Mouse (Mus musculus): ENCODE data around the gene Calhm3. TPM values are rescaled to one million over a fixed set of nuclear protein-coding genes. Genes with fewer than 3 reads are reported as not detected.

The Calhm3 gene
- polyA plus RNA-seq, 1 experiment from 2014 or later = not detected

- no peaks in the 10 kb centered on the region for H3K9me3 ChIP-seq (ENCODE audit: low read length)
- no peak for ATAC-seq (ENCODE audit: low FRiP score, low TSS enrichment)
- H3K9ac ChIP-seq (replicated peaks; ENCODE audit: low read length) = no peak overlapping the region
- H3K36me3 ChIP-seq (ENCODE audit: insufficient read depth, low read length) = no peaks in the 10 kb centered on the region
- no peak overlapping the region for H3K4me3 ChIP-seq (ENCODE audit: low read length)
- peaks cover 4% of the 10 kb centered on the region; the same call in 1 of the 2 replicates for H3K4me1 ChIP-seq (ENCODE audit: insufficient read depth, low read length)
- H3K27ac ChIP-seq (ENCODE audit: low read length) = no peak overlapping the region
- no peak overlapping the region for H3K4me2 ChIP-seq (replicated peaks; ENCODE audit: low read depth, low read length)
- H3K27me3 ChIP-seq (ENCODE audit: insufficient read depth, low read length) = peaks cover 8% of the 10 kb centered on the region
- 62% methylated on average over 3 of the region's 3 CpGs for WGBS
These were observed 17.0 kb upstream of the Calhm3 start for GRCm38 (mm10) chr19:47174515-47174914.

GRCm38 (mm10) chr19:47168793-47169412 lies 11.3 kb upstream of the Calhm3 start:
- Histone ChIP-seq H3K36me3 (ENCODE audit: insufficient read depth, low read length) (no peaks in the 10 kb centered on the region), H3K27ac (ENCODE audit: low read length) (peak overlapping the region; percentile 66), H3K4me3 (ENCODE audit: low read length) (peak overlapping the region; percentile 18; the same call in 1 of the 2 replicates), H3K9me3 (ENCODE audit: low read length) (no peaks in the 10 kb centered on the region), H3K4me1 (ENCODE audit: insufficient read depth, low read length) (peaks cover 13% of the 10 kb centered on the region), H3K4me2 (replicated peaks; ENCODE audit: low read depth, low read length) (peak overlapping the region; percentile 45), H3K9ac (replicated peaks; ENCODE audit: low read length) (0 out of 2 replicates have a peak overlapping the region, but pooled peaks have one; percentile 13), H3K27me3 (ENCODE audit: insufficient read depth, low read length) (no peaks in the 10 kb centered on the region)
- peak; percentile 74 for ATAC-seq (ENCODE audit: low FRiP score, low TSS enrichment)
- 24% methylated on average over 11 of the region's 11 CpGs for WGBS

GRCm38 (mm10) chr19:47168223-47168622 lies 10.7 kb upstream of the Calhm3 start:
- peak overlapping the region; percentile 18; the same call in 1 of the 2 replicates for H3K4me3 ChIP-seq (ENCODE audit: low read length)
- H3K27ac ChIP-seq (ENCODE audit: low read length) = no peak overlapping the region
- H3K27me3 ChIP-seq (ENCODE audit: insufficient read depth, low read length) = no peaks in the 10 kb centered on the region
- H3K4me1 ChIP-seq (ENCODE audit: insufficient read depth, low read length) = peaks cover 13% of the 10 kb centered on the region
- 0 out of 2 replicates have a peak overlapping the region, but pooled peaks have one; percentile 24 for H3K9ac ChIP-seq (replicated peaks; ENCODE audit: low read length)
- H3K36me3 ChIP-seq (ENCODE audit: insufficient read depth, low read length) = no peaks in the 10 kb centered on the region
- 9% methylated on average over 13 of the region's 13 CpGs for WGBS
- ATAC-seq (ENCODE audit: low FRiP score, low TSS enrichment) = 0 out of 2 replicates have a peak, but pooled peaks have one; percentile 49
- no peaks in the 10 kb centered on the region for H3K9me3 ChIP-seq (ENCODE audit: low read length)
- peak overlapping the region; percentile 45 for H3K4me2 ChIP-seq (replicated peaks; ENCODE audit: low read depth, low read length)

- H3K4me2 ChIP-seq (replicated peaks; ENCODE audit: low read depth, low read length) = peak overlapping the region; percentile 45
- peaks cover 13% of the 10 kb centered on the region for H3K4me1 ChIP-seq (ENCODE audit: insufficient read depth, low read length)
- H3K27ac ChIP-seq (ENCODE audit: low read length) = no peak overlapping the region
- WGBS = 63% methylated on average over 7 of the region's 7 CpGs
- ATAC-seq (ENCODE audit: low FRiP score, low TSS enrichment) = no peak
- no peaks in the 10 kb centered on the region for H3K9me3 ChIP-seq (ENCODE audit: low read length)
- H3K9ac ChIP-seq (replicated peaks; ENCODE audit: low read length) = no peak overlapping the region
- no peaks in the 10 kb centered on the region for H3K36me3 ChIP-seq (ENCODE audit: insufficient read depth, low read length)
- H3K27me3 ChIP-seq (ENCODE audit: insufficient read depth, low read length) = no peaks in the 10 kb centered on the region
- peak overlapping the region; percentile 18; the same call in 1 of the 2 replicates for H3K4me3 ChIP-seq (ENCODE audit: low read length)
These were observed 10.2 kb upstream of the Calhm3 start for GRCm38 (mm10) chr19:47167617-47168214.

GRCm38 (mm10) chr19:47166758-47167157 lies 9.2 kb upstream of the Calhm3 start:
- 43% methylated on average over 3 of the region's 3 CpGs for WGBS
- Histone ChIP-seq H3K9ac (replicated peaks; ENCODE audit: low read length) (no peak overlapping the region), H3K27me3 (ENCODE audit: insufficient read depth, low read length) (no peaks in the 10 kb centered on the region), H3K9me3 (ENCODE audit: low read length) (no peaks in the 10 kb centered on the region), H3K4me1 (ENCODE audit: insufficient read depth, low read length) (peaks cover 13% of the 10 kb centered on the region), H3K36me3 (ENCODE audit: insufficient read depth, low read length) (no peaks in the 10 kb centered on the region), H3K27ac (ENCODE audit: low read length) (peak overlapping the region; percentile 46; the same call in 1 of the 2 replicates), H3K4me2 (replicated peaks; ENCODE audit: low read depth, low read length) (no peak overlapping the region), H3K4me3 (ENCODE audit: low read length) (no peak overlapping the region)
- no peak for ATAC-seq (ENCODE audit: low FRiP score, low TSS enrichment)

GRCm38 (mm10) chr19:47163176-47163744 lies 5.7 kb upstream of the Calhm3 start:
- Histone ChIP-seq H3K27me3 (ENCODE audit: insufficient read depth, low read length) (no peaks in the 10 kb centered on the region), H3K27ac (ENCODE audit: low read length) (no peak overlapping the region), H3K4me2 (replicated peaks; ENCODE audit: low read depth, low read length) (no peak overlapping the region), H3K36me3 (ENCODE audit: insufficient read depth, low read length) (no peaks in the 10 kb centered on the region), H3K9ac (replicated peaks; ENCODE audit: low read length) (no peak overlapping the region), H3K4me1 (ENCODE audit: insufficient read depth, low read length) (peaks cover 7% of the 10 kb centered on the region), H3K4me3 (ENCODE audit: low read length) (no peak overlapping the region), H3K9me3 (ENCODE audit: low read length) (no peaks in the 10 kb centered on the region)
- WGBS = 85% methylated on average over 6 of the region's 6 CpGs
- no peak for ATAC-seq (ENCODE audit: low FRiP score, low TSS enrichment)

GRCm38 (mm10) chr19:47161669-47162068 lies 4.1 kb upstream of the Calhm3 start:
- Histone ChIP-seq H3K27ac (ENCODE audit: low read length) (no peak overlapping the region), H3K27me3 (ENCODE audit: insufficient read depth, low read length) (no peaks in the 10 kb centered on the region), H3K36me3 (ENCODE audit: insufficient read depth, low read length) (no peaks in the 10 kb centered on the region), H3K4me3 (ENCODE audit: low read length) (no peak overlapping the region), H3K9ac (replicated peaks; ENCODE audit: low read length) (no peak overlapping the region), H3K4me1 (ENCODE audit: insufficient read depth, low read length) (no peaks in the 10 kb centered on the region), H3K4me2 (replicated peaks; ENCODE audit: low read depth, low read length) (no peak overlapping the region), H3K9me3 (ENCODE audit: low read length) (no peaks in the 10 kb centered on the region)
- no peak for ATAC-seq (ENCODE audit: low FRiP score, low TSS enrichment)
- 52% methylated on average over 3 of the region's 4 CpGs for WGBS

GRCm38 (mm10) chr19:47153767-47154166 lies 3.8 kb downstream of the Calhm3 start:
- Histone ChIP-seq H3K4me1 (ENCODE audit: insufficient read depth, low read length) (peaks cover 6% of the 10 kb centered on the region; the same call in 1 of the 2 replicates), H3K4me3 (ENCODE audit: low read length) (no peak overlapping the region), H3K9ac (replicated peaks; ENCODE audit: low read length) (no peak overlapping the region), H3K27ac (ENCODE audit: low read length) (no peak overlapping the region), H3K4me2 (replicated peaks; ENCODE audit: low read depth, low read length) (no peak overlapping the region), H3K27me3 (ENCODE audit: insufficient read depth, low read length) (0 out of 2 replicates have a peak, but pooled peaks cover 2% of the 10 kb centered on the region), H3K36me3 (ENCODE audit: insufficient read depth, low read length) (no peaks in the 10 kb centered on the region), H3K9me3 (ENCODE audit: low read length) (no peaks in the 10 kb centered on the region)
- ATAC-seq (ENCODE audit: low FRiP score, low TSS enrichment) = no peak
- WGBS = 81% methylated on average over 7 of the region's 7 CpGs

GRCm38 (mm10) chr19:47152062-47152369 lies 5.5 kb downstream of the Calhm3 start:
- H3K27me3 ChIP-seq (ENCODE audit: insufficient read depth, low read length) = 0 out of 2 replicates have a peak, but pooled peaks cover 2% of the 10 kb centered on the region
- 71% methylated on average over 12 of the region's 12 CpGs for WGBS
- H3K9me3 ChIP-seq (ENCODE audit: low read length) = no peaks in the 10 kb centered on the region
- H3K36me3 ChIP-seq (ENCODE audit: insufficient read depth, low read length) = no peaks in the 10 kb centered on the region
- H3K9ac ChIP-seq (replicated peaks; ENCODE audit: low read length) = no peak overlapping the region
- H3K27ac ChIP-seq (ENCODE audit: low read length) = no peak overlapping the region
- peaks cover 6% of the 10 kb centered on the region; the same call in 1 of the 2 replicates for H3K4me1 ChIP-seq (ENCODE audit: insufficient read depth, low read length)
- H3K4me3 ChIP-seq (ENCODE audit: low read length) = peak overlapping the region; percentile 29
- H3K4me2 ChIP-seq (replicated peaks; ENCODE audit: low read depth, low read length) = peak overlapping the region; percentile 51
- no peak for ATAC-seq (ENCODE audit: low FRiP score, low TSS enrichment)
